Mouse (Mus musculus) left cerebral cortex, adult 8-10 months (tissue): ENCODE measurements around the gene Cd300c. TPM values are rescaled to one million over a fixed set of nuclear protein-coding genes. Genes with fewer than 3 reads are reported as not detected.
"Not testable (repeated sequence)": the region's sequence is repeated elsewhere in the genome, so short reads cannot be mapped to it uniquely, and the experiment has no call there.

Source experiments
- DNase-seq, 2 experiments: peaks; one replicate each; pipeline ENCODE4 v3.0.0; 2022; ENCODE audit warnings: low spot score in 2 of 2
- total RNA-seq, 4 experiments: library from RNA; stranded (reverse); gene quantifications; 2 replicates each; pipeline ENCODE4 v1.2.4; 2022

The Cd300c gene
- not detected for total RNA-seq

DNA sequence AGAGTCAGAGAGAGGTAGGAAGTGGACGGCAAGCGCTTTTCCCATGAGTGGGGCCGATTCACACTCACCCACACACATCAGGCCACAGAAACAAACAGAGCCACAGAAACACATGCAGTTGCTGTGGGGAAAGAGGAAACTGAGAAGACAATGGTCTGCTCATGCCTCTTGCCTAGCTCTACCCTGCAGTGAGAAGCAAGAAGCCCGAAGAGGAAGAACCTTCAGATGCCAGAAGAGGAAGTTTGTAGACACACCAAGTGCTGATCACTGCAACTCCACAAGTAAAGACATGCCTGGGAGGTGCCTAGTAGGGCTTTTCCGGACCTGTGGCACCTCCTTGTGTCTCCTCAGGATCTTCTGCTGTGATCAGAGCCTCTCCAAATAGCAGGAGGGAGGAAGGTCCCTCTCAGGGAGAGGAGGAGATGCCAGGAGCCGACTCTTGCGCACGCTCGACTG lies at the start of gene Cd300c:
Cd300c (minus strand) TSS at position 406 of the 456 bp plus-strand sequence.
- no peak for DNase-seq

DNA sequence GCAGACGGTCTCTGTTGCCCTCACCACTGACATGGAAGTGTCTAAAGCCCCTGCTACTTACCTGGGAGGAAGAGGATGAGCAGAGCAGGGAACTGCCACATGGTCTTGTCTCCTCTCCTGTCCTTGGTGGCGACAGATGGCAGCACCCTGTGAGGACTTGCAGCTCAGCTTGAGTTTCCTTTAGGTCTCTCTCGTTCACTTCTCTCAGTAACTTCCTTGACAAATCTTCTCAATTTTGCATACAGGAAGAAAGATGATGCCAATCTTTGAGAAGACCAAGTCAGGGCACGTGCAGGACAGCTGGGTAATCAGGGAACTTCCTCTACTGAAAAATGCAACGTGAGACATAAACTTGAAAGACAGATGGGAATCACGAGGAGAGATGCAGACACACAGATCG lies 47.1 kb upstream of the Cd300c start, which contains the start of gene Cd300ld2:
Cd300ld2 (minus strand) TSS at position 101 of the 400 bp plus-strand sequence.
- DNase-seq, result not testable (repeated sequence)

DNA sequence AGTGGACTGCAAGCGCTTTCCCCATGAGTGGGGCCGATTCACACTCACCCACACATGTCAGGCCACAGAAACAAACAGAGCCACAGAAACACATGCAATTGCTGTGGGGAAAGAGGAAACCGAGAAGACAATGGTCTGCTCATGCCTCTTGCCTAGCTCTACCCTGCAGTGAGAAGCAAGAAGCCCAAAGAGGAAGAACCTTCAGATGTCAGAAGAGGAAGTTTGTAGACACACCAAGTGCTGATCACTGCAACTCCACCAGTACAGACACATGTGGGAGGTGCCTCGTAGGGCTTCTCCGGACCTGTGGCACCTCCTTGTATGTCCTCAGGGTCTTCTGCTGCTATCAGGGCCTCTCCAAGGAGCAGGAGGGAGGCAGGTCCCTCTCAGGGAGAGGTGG lies 35.1 kb upstream of the Cd300c start:
- DNase-seq, result no peak

DNA sequence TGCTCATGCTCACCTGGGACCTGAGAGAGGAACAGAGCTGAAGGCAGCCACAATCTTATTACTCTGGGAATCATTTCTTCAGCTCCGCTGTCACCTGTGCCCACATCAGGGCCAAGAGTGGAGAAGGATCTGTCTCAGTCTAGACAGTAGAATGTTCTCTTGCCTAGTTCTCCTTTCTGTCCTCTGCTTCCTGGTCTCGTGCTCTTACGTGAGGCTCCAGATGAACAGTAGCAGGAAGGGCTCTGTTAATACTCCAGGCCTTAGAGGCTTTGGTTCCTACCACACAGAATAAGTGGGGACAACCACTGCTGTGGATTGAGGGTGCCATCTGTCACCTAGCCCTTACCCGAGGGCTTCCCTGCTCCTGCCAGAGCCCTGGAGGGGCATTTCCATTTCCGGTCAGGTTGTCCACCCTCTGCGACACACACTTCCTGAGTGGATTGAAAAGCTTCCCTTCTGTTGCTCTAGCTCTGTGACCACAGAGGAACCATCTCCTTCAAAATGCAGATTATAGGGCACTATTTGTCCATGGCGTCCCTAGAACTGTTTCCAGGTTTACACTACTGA lies 32.6 kb upstream of the Cd300c start, which contains the start of gene Cd300c2:
Cd300c2 (minus strand) TSS at position 407 of the 567 bp plus-strand sequence.
- DNase-seq, result no peak

DNA sequence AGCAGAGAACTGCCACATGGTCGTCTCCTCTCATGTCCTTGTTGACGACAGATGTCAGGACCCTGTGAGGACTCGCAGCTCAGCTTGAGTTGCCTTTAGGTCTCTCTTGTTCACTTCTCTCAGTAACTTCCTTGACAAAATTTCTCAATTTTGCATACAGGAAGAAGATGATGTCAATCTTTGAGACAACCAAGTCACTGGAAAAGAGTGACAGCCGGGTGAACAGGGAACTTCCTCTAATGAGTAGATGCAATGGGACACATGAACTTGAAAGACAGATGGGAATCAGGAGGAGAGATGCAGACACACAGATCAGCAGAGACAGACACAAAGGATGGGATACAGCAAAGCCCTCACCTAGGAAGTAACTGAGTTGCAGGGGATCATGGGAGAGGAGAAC lies 20.8 kb upstream of the Cd300c start, which contains the start of gene Cd300ld:
Cd300ld (minus strand) TSS at position 130 of the 400 bp plus-strand sequence.
- DNase-seq, result no peak

DNA sequence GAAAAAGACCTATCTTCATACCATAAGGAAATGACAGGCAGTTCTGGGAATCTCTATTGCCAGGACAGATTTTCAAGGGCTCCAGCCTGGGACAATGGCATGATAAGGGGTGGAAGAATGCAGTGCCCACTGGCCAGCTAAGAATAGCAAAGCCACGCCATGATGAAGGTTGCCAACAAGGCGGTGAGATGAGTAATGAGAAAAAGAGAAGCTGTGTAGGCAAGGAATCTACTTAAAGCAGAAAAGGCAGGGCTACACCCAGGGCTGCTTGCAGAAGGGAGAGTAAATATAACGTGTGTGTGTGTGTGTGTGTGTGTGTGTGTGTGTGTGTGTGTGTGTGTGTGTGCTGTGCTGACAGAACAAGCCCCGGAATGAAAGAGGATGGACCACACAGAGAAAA lies 12.9 kb upstream of the Cd300c start:
- DNase-seq, result peak in 1 of 2 experiments; percentile 19

DNA sequence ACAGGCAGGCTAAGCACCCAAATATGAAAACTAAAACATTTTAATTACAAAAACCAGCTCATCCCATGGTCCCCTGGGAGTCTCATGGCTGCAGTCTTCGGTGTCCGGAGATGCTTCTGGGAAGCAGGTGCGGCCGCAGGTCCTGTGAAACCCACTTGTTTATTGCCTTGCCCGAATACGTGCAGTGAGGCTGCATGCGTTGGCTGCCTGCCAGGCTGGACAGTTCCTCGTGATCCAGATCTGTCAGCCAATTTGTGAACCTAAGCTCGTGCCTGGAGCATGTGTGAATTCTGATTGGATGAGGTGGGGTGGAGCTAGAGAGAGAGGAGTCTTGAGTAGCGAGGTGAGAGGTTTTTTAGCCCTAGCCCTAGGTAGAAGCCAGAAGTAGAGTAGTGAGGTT lies 3.8 kb upstream of the Cd300c start:
- no peak for DNase-seq

DNA sequence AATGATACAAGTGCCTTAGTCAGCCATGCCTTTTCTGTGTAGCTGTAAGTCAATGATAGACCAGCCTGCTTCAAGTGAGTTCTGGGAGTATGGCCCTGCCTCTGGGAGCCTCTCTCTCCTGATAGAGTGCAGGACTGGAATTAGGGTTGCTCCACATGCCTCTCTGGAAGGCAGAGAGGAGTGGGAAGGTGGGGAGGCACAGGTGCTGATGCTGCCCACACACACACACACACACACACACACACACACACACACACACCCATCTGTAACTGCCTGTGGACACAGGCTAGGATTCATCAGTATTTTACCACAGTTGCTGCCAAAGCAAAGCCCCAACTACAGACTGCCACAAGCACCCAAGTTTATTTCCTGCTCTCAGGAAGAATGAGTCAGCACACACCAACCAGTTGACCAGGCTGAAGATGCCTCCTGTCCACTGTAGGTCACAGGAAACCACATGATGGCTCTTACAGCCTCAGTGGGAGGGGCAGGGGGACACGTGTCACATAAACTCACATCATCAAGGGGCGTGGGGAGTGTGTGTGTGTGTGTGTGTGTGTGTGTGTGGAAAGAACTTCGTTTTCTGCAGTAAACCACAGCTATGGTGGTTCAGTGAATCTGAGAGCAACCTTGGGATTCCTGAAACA lies 3.7 kb downstream of the Cd300c start:
- no peak for DNase-seq

DNA sequence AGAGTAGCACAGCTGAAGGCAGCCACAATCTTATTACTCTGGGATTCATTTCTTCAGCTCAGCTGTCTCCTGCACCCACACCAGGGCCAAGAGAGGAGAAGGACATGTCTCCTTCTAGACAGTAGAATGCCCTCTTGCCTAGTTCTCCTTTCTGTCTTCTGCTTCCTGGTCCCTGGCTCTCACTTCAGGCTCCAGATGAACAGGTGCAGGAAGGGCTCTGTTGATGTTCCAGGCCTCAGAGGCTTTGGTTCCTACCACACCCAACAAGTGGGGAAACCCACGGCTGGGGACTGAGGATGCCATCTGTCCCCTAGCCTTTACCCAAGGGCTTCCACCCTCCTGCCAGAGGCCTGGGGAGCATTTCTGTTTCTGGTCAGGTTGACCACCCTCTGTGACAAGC lies 8.6 kb downstream of the Cd300c start:
- no peak for DNase-seq

DNA sequence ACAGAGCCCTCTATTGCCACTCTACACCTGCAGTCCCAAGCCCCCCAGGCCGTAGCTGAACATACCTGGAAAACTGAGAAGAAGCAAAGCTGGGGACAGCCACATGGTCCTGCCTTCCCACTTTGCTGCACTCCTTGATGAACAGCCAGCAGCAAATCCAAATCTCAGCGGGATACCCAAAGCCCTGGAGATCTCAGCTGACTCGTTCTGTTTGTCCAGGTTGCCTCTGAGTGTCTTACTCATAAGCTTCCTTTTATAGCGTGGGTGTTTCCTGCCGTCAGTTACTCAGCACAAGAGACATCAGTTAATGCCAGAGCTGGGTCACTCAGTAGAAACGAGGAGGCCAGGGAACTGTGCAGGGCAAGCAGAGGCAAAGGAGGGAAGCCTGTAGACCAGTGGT lies 34.8 kb downstream of the Cd300c start, which contains the start of gene Cd300lb:
Cd300lb (minus strand) TSS at position 243 of the 400 bp plus-strand sequence.
- DNase-seq, result no peak

DNA sequence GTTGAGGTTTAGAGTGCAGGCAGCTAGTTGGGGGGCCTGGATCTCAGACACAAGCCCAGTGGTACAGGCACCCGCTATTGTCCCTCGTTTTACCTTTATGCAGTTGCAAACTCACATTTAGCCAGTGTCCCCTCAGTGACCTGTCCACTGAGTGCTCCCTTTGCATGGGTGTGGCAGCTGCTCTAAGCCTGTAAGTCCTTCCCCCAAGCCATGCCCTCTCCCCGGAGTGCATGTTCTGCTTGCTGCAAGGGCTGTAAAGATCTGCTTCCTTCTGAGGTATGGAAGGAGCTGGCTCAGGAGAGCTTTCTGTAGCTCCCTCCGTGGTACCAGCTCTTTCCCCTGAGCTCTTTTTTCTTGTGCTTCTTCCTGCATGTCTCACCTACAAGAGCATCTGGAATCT lies 35.4 kb downstream of the Cd300c start:
- DNase-seq, result no peak

DNA sequence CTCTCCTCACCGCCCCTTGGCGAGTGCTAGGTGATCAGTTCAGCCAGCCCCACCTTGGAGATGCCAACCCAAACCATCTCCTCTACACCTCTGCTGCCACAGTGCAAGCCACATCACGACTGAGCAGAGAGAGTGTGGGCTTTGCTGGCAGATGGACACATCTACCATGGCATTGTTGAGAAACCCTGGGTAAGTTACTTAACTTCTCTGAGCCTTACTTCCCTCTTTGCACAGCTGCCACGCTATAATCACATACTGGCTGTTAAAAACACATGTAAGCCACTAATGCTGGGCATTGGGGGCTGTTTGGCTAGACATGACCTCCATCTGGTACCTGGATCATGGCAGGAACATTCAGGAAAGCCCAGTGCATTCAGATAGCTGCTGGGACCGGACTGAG lies 37.9 kb downstream of the Cd300c start:
- no peak for DNase-seq

DNA sequence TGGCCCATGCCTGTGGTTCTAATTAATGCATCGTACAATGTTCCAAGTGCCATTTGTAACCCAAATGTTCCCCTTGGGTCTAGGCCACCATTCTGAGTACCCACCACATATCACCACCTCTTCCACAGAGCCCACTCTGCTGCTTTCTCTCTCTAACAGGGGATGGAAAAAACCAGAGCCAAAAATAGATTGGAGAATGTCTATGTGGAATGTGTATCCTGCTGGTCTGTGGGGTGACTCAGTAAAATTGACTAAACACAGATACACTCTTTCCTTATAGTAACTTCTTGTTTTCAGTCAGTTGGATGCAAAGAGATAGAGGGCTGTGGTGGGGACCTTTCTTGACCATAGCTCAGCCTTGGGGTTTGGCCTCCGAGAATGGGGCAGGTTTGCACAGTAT lies 39.4 kb downstream of the Cd300c start:
- DNase-seq, result no peak

DNA sequence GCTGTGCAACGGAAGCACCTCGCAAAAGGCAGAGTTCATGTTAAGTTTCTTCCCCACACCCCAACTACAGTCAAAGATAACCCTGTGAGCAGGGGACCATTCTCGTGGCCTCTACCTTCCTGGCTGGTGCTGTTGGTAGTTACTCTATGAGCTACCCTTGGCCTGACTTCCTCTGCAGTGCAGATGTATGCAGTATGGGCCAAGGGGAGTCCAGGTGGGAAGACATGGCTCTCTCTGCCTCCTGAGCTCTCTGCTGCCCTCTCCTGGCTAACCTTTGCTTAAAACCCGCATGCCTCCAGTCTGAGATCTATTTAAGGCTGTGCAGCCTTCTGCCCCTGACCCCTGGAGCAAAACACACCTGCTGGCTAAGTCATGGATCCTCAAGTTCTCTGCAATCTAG lies 45.0 kb downstream of the Cd300c start:
- DNase-seq, result no peak

DNA sequence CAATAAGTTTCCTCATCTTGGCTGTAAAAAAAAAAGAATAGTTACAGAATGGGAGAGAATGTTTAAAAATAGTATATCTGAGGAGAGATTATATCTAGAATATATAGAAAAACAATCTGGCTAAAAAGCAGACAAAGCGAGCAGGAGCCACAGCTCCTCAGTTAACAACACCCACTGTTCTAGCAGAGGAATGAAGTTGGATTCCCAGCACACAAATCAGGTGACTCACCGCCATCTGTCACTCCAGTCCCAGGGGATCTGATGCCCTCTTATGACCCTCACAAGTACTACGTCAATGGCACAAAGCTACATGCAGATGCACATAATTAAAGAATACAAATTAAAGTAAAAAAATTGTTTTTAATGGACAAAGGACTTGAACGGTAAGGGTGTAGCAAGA lies 46.5 kb downstream of the Cd300c start:
- peak in 1 of 2 experiments; percentile 81 for DNase-seq

DNA sequence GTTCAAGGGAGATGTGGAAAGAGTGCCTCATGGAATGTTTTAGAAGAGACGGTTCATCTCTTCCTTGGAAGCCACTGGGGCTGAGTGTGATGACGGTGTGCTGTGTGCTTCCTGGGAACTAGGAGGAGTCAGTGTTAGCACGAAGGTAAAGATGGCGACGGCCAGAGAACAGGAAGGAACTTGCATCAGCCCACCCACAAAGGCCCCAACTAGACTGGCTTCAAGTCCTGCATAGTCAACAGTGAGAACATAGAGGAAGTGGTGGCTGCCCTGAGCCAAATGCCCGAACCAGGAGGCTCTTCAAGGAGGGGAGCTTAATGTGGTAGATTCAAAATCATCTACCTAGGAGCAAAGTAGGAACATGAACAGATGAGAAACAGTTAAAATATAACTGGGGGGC lies 51.8 kb downstream of the Cd300c start:
- DNase-seq, result no peak

DNA sequence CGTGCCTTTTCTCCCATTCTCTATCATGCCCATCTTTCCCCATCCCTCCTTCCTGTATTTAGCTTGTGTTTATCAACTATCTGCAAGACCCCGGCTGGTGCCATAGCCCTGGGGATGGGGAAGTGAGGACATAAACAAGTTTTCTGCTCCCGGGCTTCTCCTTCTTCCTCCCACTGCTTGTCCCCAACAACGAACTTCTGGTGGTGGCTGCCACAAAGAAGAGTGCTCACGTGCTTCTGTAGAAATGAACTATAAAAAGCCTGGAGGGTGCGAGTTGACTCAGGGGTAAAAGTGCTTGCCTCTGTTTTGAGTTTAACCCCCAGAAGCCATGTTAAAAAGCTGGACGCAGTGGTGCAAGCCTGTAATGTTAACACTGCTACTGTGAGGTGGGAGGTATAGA lies 54.0 kb downstream of the Cd300c start:
- no peak for DNase-seq

DNA sequence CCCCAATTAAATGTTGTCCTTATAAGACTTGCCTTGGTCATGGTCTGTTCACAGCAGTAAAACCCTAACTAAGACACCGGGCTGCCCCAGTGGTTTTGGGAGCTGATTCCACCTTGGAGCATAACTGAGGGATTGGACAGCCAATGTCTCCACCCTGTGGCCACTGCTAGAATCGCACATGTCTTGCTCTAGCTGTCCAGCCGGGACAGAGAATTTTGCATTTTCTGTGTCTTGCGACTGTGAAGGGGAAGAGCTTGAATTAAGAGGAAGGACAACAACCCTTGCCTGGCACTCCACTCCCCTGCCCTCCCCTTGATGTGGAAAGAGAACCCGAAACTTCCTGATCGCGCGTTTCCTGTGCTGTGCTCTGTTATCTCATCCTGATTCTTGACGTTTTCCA lies 56.1 kb downstream of the Cd300c start:
- DNase-seq, result peak; percentile 42 to 73

DNA sequence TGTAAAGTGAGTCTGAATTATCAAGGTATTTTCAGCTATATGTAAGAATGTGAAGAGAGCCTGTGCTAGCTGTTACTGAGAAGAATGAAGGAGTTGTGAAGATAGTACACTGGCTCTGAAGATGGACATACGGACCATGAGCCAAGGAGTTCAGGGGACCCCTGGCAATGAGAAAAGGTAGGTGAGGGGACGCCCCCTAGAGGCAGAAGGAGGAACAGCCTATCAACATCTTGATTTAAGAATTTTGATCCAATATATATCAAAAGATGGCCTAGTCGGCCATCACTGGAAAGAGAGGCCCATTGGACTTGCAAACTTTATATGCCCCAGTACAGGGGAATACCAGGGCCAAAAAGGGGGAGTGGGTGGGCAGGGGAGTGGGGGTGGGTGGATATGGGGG lies 59.4 kb downstream of the Cd300c start:
- not testable (repeated sequence) for DNase-seq

DNA sequence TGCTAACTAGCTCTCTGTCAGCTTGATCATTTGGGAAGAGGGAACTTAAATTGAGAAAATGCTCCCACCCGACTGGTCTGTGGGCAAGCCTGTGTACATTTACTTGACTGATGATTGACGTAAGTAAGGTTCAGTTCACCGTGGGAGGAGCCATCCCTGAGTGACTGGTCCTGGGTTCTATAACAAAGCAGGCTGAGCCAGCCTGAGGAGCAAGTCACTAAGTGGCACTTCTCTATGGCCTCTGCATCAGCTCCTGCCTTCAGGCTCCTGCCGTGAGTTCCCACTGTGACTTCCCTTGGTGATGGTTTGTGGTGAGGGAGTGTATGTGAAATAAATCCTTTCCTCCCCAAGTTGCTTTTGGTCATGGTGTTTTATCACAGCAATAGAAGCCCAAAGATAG lies 60.9 kb downstream of the Cd300c start:
- DNase-seq, result no peak

DNA sequence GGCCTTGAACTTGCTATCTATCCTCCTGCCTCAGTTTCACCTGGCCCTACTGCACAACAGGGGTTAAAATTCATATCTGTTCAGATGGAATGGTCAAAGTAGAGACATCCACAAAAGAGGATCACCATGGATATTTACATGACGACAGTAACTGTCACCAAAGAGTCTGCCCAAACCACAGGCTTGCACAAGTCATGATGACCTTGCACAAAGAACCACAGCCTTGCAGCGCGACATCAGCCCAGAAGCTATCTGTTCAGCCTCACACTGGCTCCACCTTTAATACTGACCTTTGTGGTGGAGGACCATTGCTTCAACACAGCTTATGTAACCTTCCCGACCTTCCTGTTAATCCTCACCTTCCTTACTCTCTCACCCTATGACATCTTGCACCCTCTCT lies 61.4 kb downstream of the Cd300c start:
- no peak for DNase-seq
